Mouse (Mus musculus) stomach, postnatal 0 days (tissue): Measurements from ENCODE around the gene Pitpnm2.

Experiments
- CTCF ChIP-seq: IDR thresholded peaks from 2 replicates; pipeline ENCODE4 v1.5.1; 2016; ENCODE audit warnings: antibody characterized with exemption, low read depth, mild to moderate bottlenecking, moderate library complexity
- EP300 ChIP-seq: optimal IDR thresholded peaks from 2 replicates; pipeline ENCODE3; 2016; ENCODE audit warnings: antibody characterized with exemption

GRCm38 (mm10) chr5:124169224-124169621, 80.3 kb downstream of the Pitpnm2 start:
- TF ChIP-seq EP300 (no peak), CTCF (no peak)
